Mouse (Mus musculus) liver, embryonic 11.5 days (tissue): ENCODE data around the gene Dis3l2. TPM values are rescaled to one million over a fixed set of nuclear protein-coding genes. Genes with fewer than 3 reads are reported as not detected.
A peak's percentile ranks its signal among the peaks of the same experiment; 100 is the strongest.

Experiments used
- ATAC-seq: fragments of 200-750 bp; cut with Nextera tagmentation; replicated peaks from 2 replicates; pipeline ENCODE4 v1.8.0; 2017; ENCODE audit warnings: moderate number of reproducible peaks, mild to moderate bottlenecking, moderate TSS enrichment, moderate library complexity; ENCODE audit not compliant: low FRiP score
- DNase-seq: peaks from one replicate; pipeline ENCODE4 v3.0.0-alpha.2; 2017; ENCODE audit warnings: low spot score
- H3K27ac ChIP-seq: fragments of 300-500 bp; sonication (generic); 2 replicates; pipeline ENCODE4 v1.5.1; 2014; ENCODE audit warnings: mild to moderate bottlenecking, low read depth, low read length, control low read depth
- H3K27me3 ChIP-seq: fragments of 300-500 bp; sonication (generic); replicated peaks from 2 replicates; pipeline ENCODE4 v1.6.1; 2014; ENCODE audit warnings: low read length, mixed read lengths; ENCODE audit not compliant: control insufficient read depth, insufficient read depth
- H3K36me3 ChIP-seq: fragments of 300-500 bp; sonication (generic); 2 replicates; pipeline ENCODE4 v1.6.1; 2014; ENCODE audit warnings: mild to moderate bottlenecking, low read length, moderate library complexity, mixed read lengths; ENCODE audit not compliant: control insufficient read depth, insufficient read depth
- H3K4me1 ChIP-seq: fragments of 300-500 bp; sonication (generic); replicated peaks from 2 replicates; pipeline ENCODE4 v1.6.1; 2014; ENCODE audit warnings: low read length, mixed read lengths; ENCODE audit not compliant: control insufficient read depth, insufficient read depth
- H3K4me2 ChIP-seq: fragments of 300-500 bp; sonication (generic); 2 replicates; pipeline ENCODE4 v1.6.1; 2014; ENCODE audit warnings: mild to moderate bottlenecking, control low read depth, moderate library complexity
- H3K4me3 ChIP-seq: fragments of 300-500 bp; sonication (generic); 2 replicates; pipeline ENCODE4 v1.5.1; 2014; ENCODE audit warnings: low read depth, low read length, control low read depth
- H3K9ac ChIP-seq: fragments of 300-500 bp; sonication (generic); 2 replicates; pipeline ENCODE4 v1.6.1; 2014; ENCODE audit warnings: low read depth, low read length, control low read depth
- H3K9me3 ChIP-seq: fragments of 300-500 bp; sonication (generic); 2 replicates; pipeline ENCODE4 v1.6.1; 2016; ENCODE audit warnings: low read length, inconsistent platforms, mixed read lengths; ENCODE audit not compliant: control insufficient read depth
- WGBS: fragments of 180-500 bp; shearing (Covaris S2); extraction: QIAGEN DNeasy Blood & Tissue Kit; methylation state at CpG from one replicate; pipeline ENCODE4 v1.1.7; 2014; 5-methylcytosine and 5-hydroxymethylcytosine counted together
- polyA plus RNA-seq: library from polyadenylated mRNA; unstranded; fragments of >200 nt; fragmentation: Nextera tagmentation; extraction: Ambion mirVana; gene quantifications from 2 replicates; pipeline ENCODE4 v1.2.1, GENCODE M21; 2014

Gene Dis3l2
- polyA plus RNA-seq, 1 experiment from 2014 or later: 20.2 TPM

DNA sequence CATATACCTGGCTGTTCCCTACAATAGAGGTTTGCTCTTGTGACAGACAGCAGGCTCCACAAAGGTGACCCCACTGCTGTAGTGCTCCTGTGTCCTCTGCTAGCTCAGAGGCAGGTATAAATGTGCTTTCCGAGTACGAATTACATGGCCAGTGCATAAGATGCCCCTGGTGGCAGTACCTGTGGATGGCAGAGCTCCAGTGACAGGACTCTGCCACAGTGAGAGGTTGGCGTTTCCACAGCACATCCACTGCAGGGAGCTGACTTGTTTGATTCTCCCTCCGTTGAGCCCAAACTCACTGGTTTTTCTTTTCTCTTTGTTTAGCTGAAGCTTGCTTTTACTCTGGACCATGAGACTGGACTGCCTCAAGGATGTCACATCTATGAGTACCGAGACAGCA is 317.1 kb downstream of the Dis3l2 start:
- no peaks in the 10 kb centered on the region for H3K9me3 ChIP-seq
- H3K4me3 ChIP-seq: no peak overlapping the region
- WGBS: 83% methylated on average over 5 of the region's 5 CpGs
- H3K4me1 ChIP-seq: no peaks in the 10 kb centered on the region
- DNase-seq: no peak
- no peaks in the 10 kb centered on the region for H3K36me3 ChIP-seq
- H3K27me3 ChIP-seq: no peaks in the 10 kb centered on the region
- no peak overlapping the region for H3K9ac ChIP-seq
- H3K4me2 ChIP-seq: no peak overlapping the region
- ATAC-seq: no peak
- no peak overlapping the region for H3K27ac ChIP-seq

DNA sequence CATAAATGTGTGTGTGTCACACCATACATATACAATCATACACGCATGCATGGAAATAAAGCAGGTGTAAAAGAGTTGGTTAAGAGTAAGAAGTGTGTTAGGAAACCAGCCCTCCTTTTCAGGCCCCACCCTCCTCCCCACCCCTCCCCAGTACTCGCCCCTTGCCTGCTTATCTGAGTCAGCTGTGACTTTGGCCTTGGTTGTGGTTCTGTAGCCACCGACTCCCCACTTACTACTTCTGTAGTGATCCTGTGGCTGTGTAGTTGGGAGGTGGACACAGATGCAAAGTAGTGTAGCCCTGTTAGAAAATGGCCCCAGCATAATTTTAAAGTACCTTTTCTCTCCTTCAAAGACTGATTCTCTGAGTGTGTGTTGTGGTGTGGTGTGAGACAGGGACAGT is 318.0 kb downstream of the Dis3l2 start:
- H3K36me3 ChIP-seq: no peaks in the 10 kb centered on the region
- no peaks in the 10 kb centered on the region for H3K27me3 ChIP-seq
- no peak for ATAC-seq
- DNase-seq: no peak
- no peaks in the 10 kb centered on the region for H3K4me1 ChIP-seq
- no peak overlapping the region for H3K4me3 ChIP-seq
- no peak overlapping the region for H3K4me2 ChIP-seq
- no peak overlapping the region for H3K27ac ChIP-seq
- 64% methylated on average over 3 of the region's 3 CpGs for WGBS
- no peak overlapping the region for H3K9ac ChIP-seq
- H3K9me3 ChIP-seq: no peaks in the 10 kb centered on the region

DNA sequence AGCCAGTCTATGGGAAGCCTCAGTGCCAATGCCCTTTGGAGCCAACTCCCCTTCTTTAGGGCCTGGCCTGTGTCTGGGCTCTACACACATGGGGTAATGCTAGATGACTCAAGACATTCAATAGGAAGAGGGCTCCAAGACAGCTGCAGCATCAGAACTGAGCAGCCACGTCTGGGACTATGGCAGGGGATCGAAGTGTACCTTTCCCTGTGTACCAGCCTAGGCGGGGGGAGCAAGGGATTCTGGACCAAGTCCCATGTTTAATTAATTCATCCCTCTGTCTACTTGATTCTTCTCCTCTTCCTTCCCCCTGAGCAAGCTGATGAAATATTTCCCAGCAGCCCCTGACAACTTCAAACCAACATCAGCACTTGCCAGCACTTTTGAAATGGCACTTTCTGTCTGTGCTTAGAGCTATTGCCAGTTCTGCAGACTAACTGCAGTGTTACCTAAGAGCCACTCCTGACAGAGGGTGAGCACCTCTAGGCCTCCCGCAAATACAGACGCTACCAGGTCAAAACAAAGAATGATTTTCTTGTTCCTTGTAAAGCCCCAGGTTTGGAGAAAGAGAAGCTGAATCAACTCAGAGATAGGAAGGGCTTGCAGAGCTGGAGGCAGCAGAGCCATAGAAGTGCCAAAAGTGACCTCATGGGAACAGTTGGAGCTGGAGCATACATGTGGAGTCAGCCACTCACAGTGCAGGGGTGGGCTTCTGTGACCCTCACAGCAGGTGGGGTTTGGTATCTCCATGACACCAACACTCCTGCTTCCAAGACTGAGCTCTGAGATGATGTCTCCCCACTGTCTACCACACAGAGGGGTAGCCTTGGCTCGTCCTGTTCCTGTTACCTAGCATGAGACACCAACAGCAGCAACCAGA is 319.9 kb downstream of the Dis3l2 start:
- no peak overlapping the region for H3K9ac ChIP-seq
- no peaks in the 10 kb centered on the region for H3K4me1 ChIP-seq
- no peak overlapping the region for H3K4me3 ChIP-seq
- no peaks in the 10 kb centered on the region for H3K36me3 ChIP-seq
- no peaks in the 10 kb centered on the region for H3K9me3 ChIP-seq
- WGBS: 84% methylated on average over 6 of the region's 6 CpGs
- H3K4me2 ChIP-seq: no peak overlapping the region
- no peaks in the 10 kb centered on the region for H3K27me3 ChIP-seq
- ATAC-seq: no peak
- no peak overlapping the region for H3K27ac ChIP-seq
- DNase-seq: no peak

DNA sequence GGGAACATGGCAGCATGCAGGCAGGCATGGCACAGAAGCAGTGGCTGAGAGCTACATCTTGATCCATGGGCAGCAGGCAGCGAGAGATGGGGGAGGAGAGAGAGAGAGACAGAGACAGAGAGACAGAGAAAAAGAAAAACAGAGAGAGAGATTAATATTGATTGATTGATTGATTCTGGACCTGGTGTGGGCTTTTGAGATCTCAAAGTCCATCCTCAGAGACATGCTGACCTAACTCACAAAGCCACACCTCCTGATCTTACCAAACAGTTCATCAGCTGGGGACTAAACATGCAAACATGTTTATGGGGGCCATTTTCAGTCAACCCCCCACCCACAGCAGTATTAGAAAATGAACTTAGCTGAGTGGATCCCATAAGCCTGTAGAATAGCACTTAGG is 321.4 kb downstream of the Dis3l2 start:
- Histone ChIP-seq H3K9ac (no peak overlapping the region), H3K9me3 (no peaks in the 10 kb centered on the region), H3K4me3 (no peak overlapping the region), H3K36me3 (no peaks in the 10 kb centered on the region), H3K27ac (no peak overlapping the region), H3K27me3 (no peaks in the 10 kb centered on the region), H3K4me1 (no peaks in the 10 kb centered on the region), H3K4me2 (no peak overlapping the region)
- WGBS: 83% methylated on average over 1 of the region's 1 CpGs
- DNase-seq (no peak), ATAC-seq (no peak)

DNA sequence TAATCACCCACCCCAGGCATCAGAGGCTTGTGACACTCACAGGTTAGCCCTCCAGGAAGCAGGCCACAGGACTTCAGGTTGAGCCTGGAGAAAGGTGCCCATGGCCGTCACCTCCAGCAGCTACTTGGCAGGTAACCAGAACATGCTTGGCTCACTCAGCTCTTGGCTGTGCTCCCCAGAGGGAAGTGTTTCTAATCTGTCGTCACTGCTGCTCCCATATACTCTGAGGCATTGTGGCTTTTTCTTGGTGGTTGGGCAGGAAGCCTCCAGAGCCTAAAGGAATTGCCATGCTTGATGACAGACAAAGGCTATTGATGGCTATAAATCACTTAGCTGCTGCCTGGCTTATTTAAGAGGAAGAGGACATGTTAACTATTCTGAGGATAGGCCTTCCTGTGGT is 325.2 kb downstream of the Dis3l2 start:
- Histone ChIP-seq H3K4me1 (peaks cover 4% of the 10 kb centered on the region; the same call in 1 of the 2 replicates), H3K4me2 (no peak overlapping the region), H3K9me3 (no peaks in the 10 kb centered on the region), H3K27ac (no peak overlapping the region), H3K9ac (no peak overlapping the region), H3K36me3 (no peaks in the 10 kb centered on the region), H3K4me3 (no peak overlapping the region), H3K27me3 (no peaks in the 10 kb centered on the region)
- no peak for DNase-seq
- WGBS: 73% methylated on average over 2 of the region's 2 CpGs
- ATAC-seq: no peak

DNA sequence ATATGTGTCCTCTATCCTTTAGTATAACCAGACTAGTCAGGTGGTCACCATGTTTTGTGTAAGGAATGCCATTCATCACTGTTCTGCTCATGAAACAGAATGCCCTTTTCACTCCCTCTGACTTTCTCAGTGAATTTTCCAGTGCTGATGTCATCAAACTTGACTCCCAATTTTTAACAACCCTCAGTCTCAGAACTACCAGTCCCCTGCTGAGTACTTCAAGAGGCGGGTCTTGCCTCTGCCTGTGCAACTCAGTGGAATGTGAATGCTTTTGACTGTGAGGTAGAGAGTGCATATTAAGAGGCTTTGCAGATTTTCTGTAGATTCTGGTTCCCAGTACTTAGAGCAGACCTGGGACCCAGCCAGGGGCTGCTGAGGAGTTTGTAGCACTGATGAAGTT is 327.0 kb downstream of the Dis3l2 start:
- Histone ChIP-seq H3K9me3 (no peaks in the 10 kb centered on the region), H3K4me3 (no peak overlapping the region), H3K27ac (no peak overlapping the region), H3K9ac (no peak overlapping the region), H3K4me2 (no peak overlapping the region), H3K36me3 (no peaks in the 10 kb centered on the region), H3K4me1 (peaks cover 10% of the 10 kb centered on the region), H3K27me3 (no peaks in the 10 kb centered on the region)
- DNase-seq (no peak), ATAC-seq (no peak)
- WGBS: 62% methylated on average over 1 of the region's 1 CpGs

DNA sequence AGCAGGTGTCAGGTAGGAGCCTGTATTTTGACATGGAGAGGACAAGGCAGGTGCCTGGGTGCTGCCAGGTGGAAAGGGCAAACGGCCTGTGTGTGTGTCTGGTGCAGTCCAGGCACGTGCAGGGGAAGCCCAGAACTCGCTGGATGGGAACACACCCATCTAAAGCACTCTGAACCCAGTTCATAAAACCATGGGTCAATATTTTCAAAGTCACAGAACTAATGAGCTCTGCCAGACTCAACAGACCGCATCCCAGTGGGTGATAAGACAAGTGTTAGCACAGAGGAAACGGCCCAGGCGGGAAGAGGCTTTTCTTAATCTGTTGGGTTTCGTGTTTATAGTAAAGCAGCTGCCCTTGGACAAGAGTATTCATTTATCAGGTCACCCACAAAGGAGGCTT is 328.9 kb downstream of the Dis3l2 start:
- no peak overlapping the region for H3K4me2 ChIP-seq
- no peak overlapping the region for H3K27ac ChIP-seq
- DNase-seq: no peak
- no peak for ATAC-seq
- H3K9me3 ChIP-seq: no peaks in the 10 kb centered on the region
- 61% methylated on average over 7 of the region's 7 CpGs for WGBS
- H3K4me3 ChIP-seq: no peak overlapping the region
- H3K9ac ChIP-seq: no peak overlapping the region
- no peaks in the 10 kb centered on the region for H3K27me3 ChIP-seq
- H3K4me1 ChIP-seq: peaks cover 17% of the 10 kb centered on the region
- no peaks in the 10 kb centered on the region for H3K36me3 ChIP-seq

DNA sequence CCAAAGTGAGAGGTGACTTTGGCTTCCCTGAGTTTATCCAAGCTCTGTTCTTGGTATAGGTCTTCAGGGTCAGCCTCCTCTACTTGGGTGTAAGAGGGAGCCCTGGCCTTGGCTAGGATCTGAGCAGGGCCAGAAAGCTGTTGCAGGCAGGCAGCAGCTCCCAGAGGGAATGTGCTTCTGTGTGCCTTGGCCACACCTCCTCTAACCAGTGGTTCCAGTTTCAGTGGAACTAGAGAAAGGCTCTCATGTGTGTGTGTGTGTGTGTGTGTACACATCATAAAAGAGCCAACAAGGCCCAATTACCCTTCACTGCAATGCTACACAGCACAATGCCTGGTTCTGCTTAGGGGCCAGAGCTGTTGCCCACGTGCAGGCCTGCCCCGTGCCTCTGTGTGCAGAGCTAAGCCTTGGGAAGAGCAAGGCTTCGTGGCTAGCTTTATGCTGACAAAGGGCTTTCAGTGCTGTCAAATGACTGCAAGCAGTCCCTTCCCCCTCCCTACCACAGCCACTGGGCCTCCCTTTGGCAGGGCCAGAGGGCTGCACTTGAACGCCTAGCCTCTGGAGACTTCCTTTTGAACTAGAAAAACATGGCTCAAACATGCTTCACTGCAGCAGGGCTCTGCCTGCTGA is 332.0 kb downstream of the Dis3l2 start:
- no peak overlapping the region for H3K4me3 ChIP-seq
- H3K4me1 ChIP-seq: peaks cover 17% of the 10 kb centered on the region
- peak; percentile 36 for DNase-seq
- no peaks in the 10 kb centered on the region for H3K9me3 ChIP-seq
- H3K36me3 ChIP-seq: no peaks in the 10 kb centered on the region
- no peaks in the 10 kb centered on the region for H3K27me3 ChIP-seq
- H3K27ac ChIP-seq: peak overlapping the region; percentile 14; the same call in 1 of the 2 replicates
- WGBS: 38% methylated on average over 4 of the region's 4 CpGs
- ATAC-seq: peak; percentile 23; the same call in 1 of the 2 replicates
- H3K9ac ChIP-seq: no peak overlapping the region
- no peak overlapping the region for H3K4me2 ChIP-seq

DNA sequence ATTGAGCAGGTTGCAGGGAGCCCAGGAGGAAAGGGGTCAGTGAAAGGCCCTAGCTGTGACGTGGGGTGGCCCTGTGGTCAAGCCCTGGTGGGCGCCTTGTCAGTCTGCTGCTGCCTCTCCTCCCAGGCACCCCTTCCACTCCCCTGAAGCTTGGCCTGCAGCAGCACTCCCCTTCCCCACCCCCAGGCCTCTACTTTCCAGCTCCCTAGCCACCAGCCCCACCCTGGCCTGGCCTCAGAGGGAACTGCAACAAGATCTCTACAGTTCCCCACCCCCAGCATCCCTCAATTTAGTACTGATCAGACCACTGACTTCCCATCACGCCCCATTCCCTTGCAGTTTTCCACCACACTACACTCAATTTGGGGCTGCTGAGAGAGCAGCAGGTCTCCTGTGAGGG is 332.7 kb downstream of the Dis3l2 start:
- H3K4me3 ChIP-seq: no peak overlapping the region
- DNase-seq (no peak), ATAC-seq (no peak)
- no peak overlapping the region for H3K9ac ChIP-seq
- H3K4me1 ChIP-seq: peaks cover 17% of the 10 kb centered on the region
- 52% methylated on average over 3 of the region's 3 CpGs for WGBS
- no peaks in the 10 kb centered on the region for H3K9me3 ChIP-seq
- H3K27me3 ChIP-seq: no peaks in the 10 kb centered on the region
- H3K4me2 ChIP-seq: no peak overlapping the region
- H3K36me3 ChIP-seq: no peaks in the 10 kb centered on the region
- no peak overlapping the region for H3K27ac ChIP-seq
